Mouse (Mus musculus): Measurements from ENCODE around the gene Ffar3.

- TF ChIP-seq CTCF (conservative IDR thresholded peaks at IDR 0.05; ENCODE audit: insufficient read depth, insufficient read length, low read depth, low read length) (no peak), POLR2A (IDR thresholded peaks at IDR 0.05; ENCODE audit: low read depth, low read length) (no peak)
Measured at GRCm38 (mm10) chr7:30841379-30841778, 14.6 kb downstream of the Ffar3 start.

Data from kidney, adult 2 months (tissue).